Mouse (Mus musculus) spleen, postnatal 36 days (tissue): ENCODE data around the gene Gm20503.

Source experiments
- DNase-seq, 2 experiments: peaks; one replicate each; pipeline ENCODE4 v3.0.0; 2022; ENCODE audit warnings: low spot score in 2 of 2, mixed read lengths in 1 of 2

Gene Gm20503

GRCm38 (mm10) chr4:59089391-59089790, 86.4 kb downstream of the Gm20503 start:
- DNase-seq: no peak
